Mouse (Mus musculus): ENCODE data around the gene Phactr4. TPM values are rescaled to one million over a fixed set of nuclear protein-coding genes. Genes with fewer than 3 reads are reported as not detected.

Phactr4 gene
- polyA plus RNA-seq, 1 experiment from 2014 or later, result 17.6 TPM

GRCm38 (mm10) chr4:132444516-132444915, 22.2 kb upstream of the Phactr4 start:
- Histone ChIP-seq H3K9me3 (ENCODE audit: control insufficient read depth, low read length) (no peaks in the 10 kb centered on the region), H3K4me1 (replicated peaks; ENCODE audit: control insufficient read depth, insufficient read depth) (no peaks in the 10 kb centered on the region), H3K9ac (ENCODE audit: low read length) (no peak overlapping the region), H3K36me3 (ENCODE audit: control insufficient read depth, insufficient read depth, low read length) (no peaks in the 10 kb centered on the region), H3K4me2 (replicated peaks; ENCODE audit: low read depth) (no peak overlapping the region), H3K27me3 (ENCODE audit: control insufficient read depth, insufficient read depth, low read length) (no peaks in the 10 kb centered on the region), H3K27ac (replicated peaks) (no peak overlapping the region), H3K4me3 (ENCODE audit: low read depth, low read length) (no peak overlapping the region)
- TF ChIP-seq EP300 (optimal IDR thresholded peaks at IDR 0.05) (no peak), CTCF (IDR thresholded peaks at IDR 0.05; ENCODE audit: low read depth) (no peak)
- 79% methylated on average over 8 of the region's 8 CpGs for WGBS
- ATAC-seq (ENCODE audit: low FRiP score, low TSS enrichment) (no peak), DNase-seq (ENCODE audit: low spot score) (no peak)

- H3K4me2 ChIP-seq (replicated peaks; ENCODE audit: low read depth), result no peak overlapping the region; the same call in 1 of the 2 replicates
Observed at GRCm38 (mm10) chr4:132437857-132438256, 15.6 kb upstream of the Phactr4 start.

GRCm38 (mm10) chr4:132432717-132433372, 10.6 kb upstream of the Phactr4 start:
- DNase-seq (ENCODE audit: low spot score) (no peak), ATAC-seq (ENCODE audit: low FRiP score, low TSS enrichment) (no peak)
- Histone ChIP-seq H3K4me2 (replicated peaks; ENCODE audit: low read depth) (peak overlapping the region; percentile 42), H3K9ac (ENCODE audit: low read length) (no peak overlapping the region), H3K36me3 (ENCODE audit: control insufficient read depth, insufficient read depth, low read length) (no peaks in the 10 kb centered on the region), H3K4me3 (ENCODE audit: low read depth, low read length) (no peak overlapping the region), H3K9me3 (ENCODE audit: control insufficient read depth, low read length) (no peaks in the 10 kb centered on the region), H3K27ac (replicated peaks) (no peak overlapping the region), H3K4me1 (replicated peaks; ENCODE audit: control insufficient read depth, insufficient read depth) (no peaks in the 10 kb centered on the region), H3K27me3 (ENCODE audit: control insufficient read depth, insufficient read depth, low read length) (no peaks in the 10 kb centered on the region)
- TF ChIP-seq EP300 (optimal IDR thresholded peaks at IDR 0.05), result no peak
- no peak for TF ChIP-seq CTCF (IDR thresholded peaks at IDR 0.05; ENCODE audit: low read depth)
- 13% methylated on average over 14 of the region's 14 CpGs for WGBS

More at GRCm38 (mm10) chr4:132437857-132438256, 15.6 kb upstream of the Phactr4 start:
- no peaks in the 10 kb centered on the region for H3K36me3 ChIP-seq (ENCODE audit: control insufficient read depth, insufficient read depth, low read length)
- no peak overlapping the region for H3K9ac ChIP-seq (ENCODE audit: low read length)
- DNase-seq (ENCODE audit: low spot score) (no peak), ATAC-seq (ENCODE audit: low FRiP score, low TSS enrichment) (no peak)
- TF ChIP-seq EP300 (optimal IDR thresholded peaks at IDR 0.05), result no peak
- no peak for TF ChIP-seq CTCF (IDR thresholded peaks at IDR 0.05; ENCODE audit: low read depth)
- no peaks in the 10 kb centered on the region for H3K4me1 ChIP-seq (replicated peaks; ENCODE audit: control insufficient read depth, insufficient read depth)
- 42% methylated on average over 11 of the region's 11 CpGs for WGBS
- no peak overlapping the region for H3K27ac ChIP-seq (replicated peaks)
- H3K27me3 ChIP-seq (ENCODE audit: control insufficient read depth, insufficient read depth, low read length), result no peaks in the 10 kb centered on the region
- H3K4me3 ChIP-seq (ENCODE audit: low read depth, low read length), result no peak overlapping the region
- H3K9me3 ChIP-seq (ENCODE audit: control insufficient read depth, low read length), result no peaks in the 10 kb centered on the region

- DNase-seq (ENCODE audit: low spot score), result peak; percentile 56
- H3K9me3 ChIP-seq (ENCODE audit: control insufficient read depth, low read length), result no peaks in the 10 kb centered on the region
- no peaks in the 10 kb centered on the region for H3K36me3 ChIP-seq (ENCODE audit: control insufficient read depth, insufficient read depth, low read length)
- no peaks in the 10 kb centered on the region for H3K27me3 ChIP-seq (ENCODE audit: control insufficient read depth, insufficient read depth, low read length)
- peak; percentile 73 for ATAC-seq (ENCODE audit: low FRiP score, low TSS enrichment)
- no peak for TF ChIP-seq EP300 (optimal IDR thresholded peaks at IDR 0.05)
- TF ChIP-seq CTCF (IDR thresholded peaks at IDR 0.05; ENCODE audit: low read depth), result peak; percentile 39
- no peaks in the 10 kb centered on the region for H3K4me1 ChIP-seq (replicated peaks; ENCODE audit: control insufficient read depth, insufficient read depth)
- WGBS, result 19% methylated on average over 9 of the region's 9 CpGs
- H3K27ac ChIP-seq (replicated peaks), result no peak overlapping the region
- H3K4me2 ChIP-seq (replicated peaks; ENCODE audit: low read depth), result no peak overlapping the region
- no peak overlapping the region for H3K4me3 ChIP-seq (ENCODE audit: low read depth, low read length)
- no peak overlapping the region for H3K9ac ChIP-seq (ENCODE audit: low read length)
Observed at GRCm38 (mm10) chr4:132428022-132428542, 5.8 kb upstream of the Phactr4 start.

- H3K4me2 ChIP-seq (replicated peaks; ENCODE audit: low read depth), result no peak overlapping the region
- TF ChIP-seq EP300 (optimal IDR thresholded peaks at IDR 0.05) (no peak), CTCF (IDR thresholded peaks at IDR 0.05; ENCODE audit: low read depth) (no peak)
- H3K9ac ChIP-seq (ENCODE audit: low read length), result no peak overlapping the region
- no peaks in the 10 kb centered on the region for H3K27me3 ChIP-seq (ENCODE audit: control insufficient read depth, insufficient read depth, low read length)
- H3K4me1 ChIP-seq (replicated peaks; ENCODE audit: control insufficient read depth, insufficient read depth), result no peaks in the 10 kb centered on the region
- no peak overlapping the region for H3K4me3 ChIP-seq (ENCODE audit: low read depth, low read length)
- DNase-seq (ENCODE audit: low spot score) (no peak), ATAC-seq (ENCODE audit: low FRiP score, low TSS enrichment) (no peak)
- H3K27ac ChIP-seq (replicated peaks), result no peak overlapping the region
- H3K9me3 ChIP-seq (ENCODE audit: control insufficient read depth, low read length), result no peaks in the 10 kb centered on the region
- WGBS, result 60% methylated on average over 4 of the region's 4 CpGs
- no peaks in the 10 kb centered on the region for H3K36me3 ChIP-seq (ENCODE audit: control insufficient read depth, insufficient read depth, low read length)
Observed at GRCm38 (mm10) chr4:132427493-132427892, 5.2 kb upstream of the Phactr4 start.

- ATAC-seq (ENCODE audit: low FRiP score, low TSS enrichment) (no peak; the same call in 1 of the 2 replicates), DNase-seq (ENCODE audit: low spot score) (peak; percentile 39)
- no peaks in the 10 kb centered on the region for H3K9me3 ChIP-seq (ENCODE audit: control insufficient read depth, low read length)
- H3K4me1 ChIP-seq (replicated peaks; ENCODE audit: control insufficient read depth, insufficient read depth), result no peaks in the 10 kb centered on the region
- no peak overlapping the region for H3K4me3 ChIP-seq (ENCODE audit: low read depth, low read length)
- no peaks in the 10 kb centered on the region for H3K36me3 ChIP-seq (ENCODE audit: control insufficient read depth, insufficient read depth, low read length)
- no peak for TF ChIP-seq CTCF (IDR thresholded peaks at IDR 0.05; ENCODE audit: low read depth)
- peak; percentile 53 for TF ChIP-seq EP300 (optimal IDR thresholded peaks at IDR 0.05)
- no peaks in the 10 kb centered on the region for H3K27me3 ChIP-seq (ENCODE audit: control insufficient read depth, insufficient read depth, low read length)
- no peak overlapping the region for H3K27ac ChIP-seq (replicated peaks)
- 30% methylated on average over 2 of the region's 2 CpGs for WGBS
- H3K9ac ChIP-seq (ENCODE audit: low read length), result no peak overlapping the region
- no peak overlapping the region for H3K4me2 ChIP-seq (replicated peaks; ENCODE audit: low read depth)
Observed at GRCm38 (mm10) chr4:132426021-132426420, 3.7 kb upstream of the Phactr4 start.

Data from stomach, postnatal 0 days (tissue).